In the genomic region with DNA sequence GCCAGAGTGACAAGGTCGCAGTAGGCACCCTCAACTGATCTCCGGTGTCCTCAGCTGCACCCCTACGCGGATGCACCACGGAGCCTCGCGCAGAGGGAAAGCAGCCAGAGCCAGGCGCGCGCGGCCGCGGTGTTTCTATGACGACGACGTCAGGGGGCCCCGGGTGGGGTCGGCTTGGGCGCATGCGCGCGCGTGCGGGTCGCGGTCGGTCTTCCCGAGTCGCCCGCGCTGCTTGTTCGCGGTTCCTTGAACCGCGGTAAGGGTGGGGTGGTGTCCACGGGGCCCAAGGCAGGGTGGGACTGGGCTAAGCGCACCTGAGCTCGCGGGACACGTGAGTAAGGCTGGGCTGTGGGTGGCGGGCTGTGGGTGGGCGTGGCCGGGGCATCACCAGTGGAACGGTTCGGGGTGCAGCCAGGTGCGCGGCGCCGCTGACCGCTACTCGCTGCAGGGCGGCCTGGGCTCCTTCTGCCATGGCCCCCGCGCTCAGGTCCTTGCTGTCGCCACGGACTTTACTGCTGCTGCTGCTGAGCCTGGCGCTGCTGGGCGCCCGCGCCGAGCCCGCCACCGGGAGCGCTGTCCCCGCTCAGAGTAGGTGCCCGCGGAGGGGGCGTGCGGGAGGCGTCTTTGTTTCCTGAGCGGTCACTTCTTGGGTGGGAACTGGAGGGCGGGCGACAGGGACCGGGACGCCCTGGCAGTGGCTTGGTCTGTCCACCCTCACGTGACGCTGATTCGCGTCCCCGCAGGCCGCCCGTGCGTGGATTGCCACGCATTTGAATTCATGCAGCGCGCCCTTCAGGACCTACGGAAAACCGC, we compare ENCODE assay signal across 9 mouse cellular contexts. TPM values are rescaled to one million over a fixed set of nuclear protein-coding genes. Genes with fewer than 3 reads are reported as not detected.
DNase-seq lines count a peak whose midpoint lies in the region; ATAC-seq and TF ChIP-seq lines count a peak whose summit lies in the region.
"Had no signal": no experiment of that assay in that cellular context is flagged by ENCODE, and none has a peak within 500 bp of the region (broad histone marks: within the 10 kb centered on the region; RNA-seq: fewer than 3 reads in every experiment).

A gene (plus strand): TSS at position 125 of the 813 bp plus-strand sequence.

- ATAC-seq in hindbrain, postnatal 0 days, result peak; percentile 91
- ATAC-seq in megakaryocyte progenitor cell, adult 5-6 weeks (replicated peaks; ENCODE audit: poor library complexity), result peak; percentile 55
- no peak for ATAC-seq in megakaryocyte-erythroid progenitor cell, adult 5-6 weeks (replicated peaks; ENCODE audit: low FRiP score, low TSS enrichment, poor library complexity, severe bottlenecking)

- H3K9me3 ChIP-seq in hindbrain, postnatal 0 days (ENCODE audit: low read length), result no peaks in the 10 kb centered on the region

- DNase-seq in adrenal gland, adult 2 months, result peak; percentile 93
- DNase-seq in cerebellum, postnatal 4 days (ENCODE audit: low spot score in 2 of 2), result peak; percentile 89 to 94
- peak; percentile 80 for DNase-seq in gastrocnemius, postnatal 14 days
- DNase-seq in hindbrain, postnatal 0 days (ENCODE audit: low spot score), result peak; percentile 96
- DNase-seq in left cerebral cortex, postnatal 14 days (ENCODE audit: low spot score in 2 of 2), result peak; percentile 94 to 95
- peak; percentile 86 for DNase-seq in right cerebral cortex, postnatal 36 days (ENCODE audit: low spot score in 2 of 2)

- H3K9ac ChIP-seq in hindbrain, postnatal 0 days (replicated peaks; ENCODE audit: low read length), result peak within 1 kb of the TSS; percentile 87

- intact Hi-C loops in gastrocnemius, postnatal 14 days (cut with DNase I; ENCODE audit: low total_unique reads), result no loop called here
- intact Hi-C loops in left cerebral cortex, postnatal 14 days (cut with DNase I), result no loop called here

- peak within 1 kb of the TSS; percentile 83 for H3K27ac ChIP-seq in hindbrain, postnatal 0 days

- peaks cover 4% of the 10 kb centered on the region; the same call in 1 of the 2 replicates for H3K36me3 ChIP-seq in hindbrain, postnatal 0 days (ENCODE audit: insufficient read depth, low read length)

- H3K27me3 ChIP-seq in hindbrain, postnatal 0 days (ENCODE audit: insufficient read depth, low read length), result no peaks in the 10 kb centered on the region

- peaks cover 13% of the 10 kb centered on the region; the same call in 1 of the 2 replicates for H3K4me1 ChIP-seq in hindbrain, postnatal 0 days (ENCODE audit: insufficient read depth, low read length)

- H3K4me2 ChIP-seq in hindbrain, postnatal 0 days (ENCODE audit: low read depth, low read length), result peak within 1 kb of the TSS; percentile 87

- peak; percentile 32 for TF ChIP-seq CTCF in hindbrain, postnatal 0 days (IDR thresholded peaks at IDR 0.05; ENCODE audit: low read depth)

- H3K4me3 ChIP-seq in hindbrain, postnatal 0 days (ENCODE audit: low read length), result peak within 1 kb of the TSS; percentile 68
- H3K4me3 ChIP-seq: myocyte had no signal

- under 1% methylated on average over 88 of the region's 88 CpGs for WGBS in hindbrain, postnatal 0 days

RNA-seq across cellular contexts. Expression of the gene that starts here (rescaled TPM):
- total RNA-seq in adrenal gland, adult 2 months (2021), result 10 to 100 TPM; 15.7 to 36.8 TPM
- polyA plus RNA-seq in adrenal gland, adult 2 months (2012; rRNA removed), result 219 and 360 TPM in 2 replicates
- total RNA-seq in gastrocnemius, postnatal 14 days (2021), result 1 to 10 TPM in 1 of 2 experiments, under 1 TPM in 1; 0.57 to 1.7 TPM
- 626 and 692 TPM in 2 replicates for total RNA-seq in hindbrain, postnatal 0 days (2014; rRNA removed)
- polyA plus RNA-seq in hindbrain, postnatal 0 days (2015; fragmentation: Nextera tagmentation; extraction: Ambion mirVana), result 695 and 703 TPM in 2 replicates
- 100 to 1,000 TPM; 101 to 117 TPM for total RNA-seq in left cerebral cortex, postnatal 14 days (2021)
- 0.79 and 1.1 TPM in 2 replicates for total RNA-seq in megakaryocyte progenitor cell, adult 5-6 weeks (2015)
- 1.1 and 3.7 TPM in 2 replicates for total RNA-seq in megakaryocyte progenitor cell, adult 5-6 weeks (2017)
- total RNA-seq in megakaryocyte-erythroid progenitor cell, adult 5-6 weeks (2014; fragmentation: Nextera tagmentation), result not detected in 2 replicates
- total RNA-seq in megakaryocyte-erythroid progenitor cell, adult 5-6 weeks (2017), result not detected in 2 replicates
